Mouse (Mus musculus): ENCODE data around the gene Tmem43. TPM values are rescaled to one million over a fixed set of nuclear protein-coding genes. Genes with fewer than 3 reads are reported as not detected.

The Tmem43 gene
- total RNA-seq, 1 experiment: 87.5 TPM

- TF ChIP-seq ZNF384 (IDR thresholded peaks at IDR 0.05; ENCODE audit: low read depth, low read length): no peak
- TF ChIP-seq HCFC1 (IDR thresholded peaks at IDR 0.05; ENCODE audit: borderline replicate concordance, insufficient read depth, low read length): no peak
- H3K36me3 ChIP-seq (ENCODE audit: control insufficient read depth, insufficient read depth, low read length, poor library complexity, severe bottlenecking): peaks cover 16% of the 10 kb centered on the region; the same call in 1 of the 2 replicates
- in situ Hi-C loops (cut with MboI; ENCODE audit: low sequenced_read_pairs in 2 of 2, unreplicated experiment in 2 of 2): no loop called here
- no peaks in the 10 kb centered on the region for H3K9me3 ChIP-seq (ENCODE audit: control insufficient read depth, insufficient read depth, low read depth, low read length)
- H3K4me3 ChIP-seq (ENCODE audit: insufficient read depth in 1 of 2, low read depth in 1 of 2, low read length in 2 of 2, poor library complexity in 1 of 2, severe bottlenecking in 1 of 2): no peak overlapping the region
- peaks cover 0 to 2% of the 10 kb centered on the region in 2 experiments; a peak in 1 of 4 replicates for H3K4me1 ChIP-seq (ENCODE audit: control insufficient read depth in 2 of 2, insufficient read depth in 2 of 2, low read length in 2 of 2, poor library complexity in 1 of 2)
- no peak overlapping the region for H3K27ac ChIP-seq (ENCODE audit: insufficient read depth, low read depth, low read length, poor library complexity, severe bottlenecking)
- no peak for DNase-seq (ENCODE audit: low read depth, low spot score)
- no peak overlapping the region for H3K9ac ChIP-seq (ENCODE audit: insufficient read depth, low read depth, low read length, poor library complexity, severe bottlenecking)
Measured at GRCm38 (mm10) chr6:91493053-91493452, 19.6 kb downstream of the Tmem43 start.

GRCm38 (mm10) chr6:91494526-91494925 is 21.0 kb downstream of the Tmem43 start:
- Histone ChIP-seq H3K27ac (ENCODE audit: insufficient read depth, low read depth, low read length, poor library complexity, severe bottlenecking) (no peak overlapping the region), H3K4me1 (ENCODE audit: control insufficient read depth in 2 of 2, insufficient read depth in 2 of 2, low read length in 2 of 2, poor library complexity in 1 of 2) (peaks cover 0 to 2% of the 10 kb centered on the region in 2 experiments; a peak in 1 of 4 replicates), H3K4me3 (ENCODE audit: insufficient read depth in 1 of 2, low read depth in 1 of 2, low read length in 2 of 2, poor library complexity in 1 of 2, severe bottlenecking in 1 of 2) (no peak overlapping the region), H3K36me3 (ENCODE audit: control insufficient read depth, insufficient read depth, low read length, poor library complexity, severe bottlenecking) (peaks cover 24% of the 10 kb centered on the region), H3K9ac (ENCODE audit: insufficient read depth, low read depth, low read length, poor library complexity, severe bottlenecking) (no peak overlapping the region), H3K9me3 (ENCODE audit: control insufficient read depth, insufficient read depth, low read depth, low read length) (no peaks in the 10 kb centered on the region)
- no peak for DNase-seq (ENCODE audit: low read depth, low spot score)
- TF ChIP-seq CHD2 (IDR thresholded peaks at IDR 0.05; ENCODE audit: low read depth, low read length): no peak
- TF ChIP-seq HCFC1 (IDR thresholded peaks at IDR 0.05; ENCODE audit: borderline replicate concordance, insufficient read depth, low read length): no peak
- no peak for TF ChIP-seq ZC3H11A (IDR thresholded peaks at IDR 0.05; ENCODE audit: borderline replicate concordance, low read depth, low read length)
- TF ChIP-seq ZNF384 (IDR thresholded peaks at IDR 0.05; ENCODE audit: low read depth, low read length): no peak
- no peak for TF ChIP-seq MAFK (IDR thresholded peaks at IDR 0.05; ENCODE audit: insufficient read depth, low read depth, low read length)
- in situ Hi-C loops (cut with MboI; ENCODE audit: low sequenced_read_pairs in 2 of 2, unreplicated experiment in 2 of 2): no loop called here

GRCm38 (mm10) chr6:91503302-91503701 is 29.8 kb downstream of the Tmem43 start:
- in situ Hi-C loops (cut with MboI; ENCODE audit: low sequenced_read_pairs in 2 of 2, unreplicated experiment in 2 of 2): no loop called here
- Histone ChIP-seq H3K4me1 (ENCODE audit: control insufficient read depth in 2 of 2, insufficient read depth in 2 of 2, low read length in 2 of 2, poor library complexity in 1 of 2) (no peaks in the 10 kb centered on the region), H3K27ac (ENCODE audit: insufficient read depth, low read depth, low read length, poor library complexity, severe bottlenecking) (no peak overlapping the region), H3K9ac (ENCODE audit: insufficient read depth, low read depth, low read length, poor library complexity, severe bottlenecking) (no peak overlapping the region), H3K36me3 (ENCODE audit: control insufficient read depth, insufficient read depth, low read length, poor library complexity, severe bottlenecking) (peaks cover 62% of the 10 kb centered on the region), H3K4me3 (ENCODE audit: insufficient read depth in 1 of 2, low read depth in 1 of 2, low read length in 2 of 2, poor library complexity in 1 of 2, severe bottlenecking in 1 of 2) (no peak overlapping the region), H3K9me3 (ENCODE audit: control insufficient read depth, insufficient read depth, low read depth, low read length) (no peaks in the 10 kb centered on the region)
- no peak for TF ChIP-seq HCFC1 (IDR thresholded peaks at IDR 0.05; ENCODE audit: borderline replicate concordance, insufficient read depth, low read length)
- TF ChIP-seq MAFK (IDR thresholded peaks at IDR 0.05; ENCODE audit: insufficient read depth, low read depth, low read length): no peak
- no peak for TF ChIP-seq ZNF384 (IDR thresholded peaks at IDR 0.05; ENCODE audit: low read depth, low read length)
- no peak for TF ChIP-seq ZC3H11A (IDR thresholded peaks at IDR 0.05; ENCODE audit: borderline replicate concordance, low read depth, low read length)
- no peak for TF ChIP-seq CHD2 (IDR thresholded peaks at IDR 0.05; ENCODE audit: low read depth, low read length)
- no peak for DNase-seq (ENCODE audit: low read depth, low spot score)

- Histone ChIP-seq H3K36me3 (ENCODE audit: control insufficient read depth, insufficient read depth, low read length, poor library complexity, severe bottlenecking) (peaks cover 48% of the 10 kb centered on the region; the same call in 1 of the 2 replicates), H3K27ac (ENCODE audit: insufficient read depth, low read depth, low read length, poor library complexity, severe bottlenecking) (no peak overlapping the region), H3K4me3 (ENCODE audit: insufficient read depth in 1 of 2, low read depth in 1 of 2, low read length in 2 of 2, poor library complexity in 1 of 2, severe bottlenecking in 1 of 2) (no peak overlapping the region), H3K4me1 (ENCODE audit: control insufficient read depth in 2 of 2, insufficient read depth in 2 of 2, low read length in 2 of 2, poor library complexity in 1 of 2) (peaks cover 0 to 2% of the 10 kb centered on the region in 2 experiments; a peak in 1 of 4 replicates), H3K9me3 (ENCODE audit: control insufficient read depth, insufficient read depth, low read depth, low read length) (no peaks in the 10 kb centered on the region), H3K9ac (ENCODE audit: insufficient read depth, low read depth, low read length, poor library complexity, severe bottlenecking) (no peak overlapping the region)
- in situ Hi-C loops (cut with MboI; ENCODE audit: low sequenced_read_pairs in 2 of 2, unreplicated experiment in 2 of 2): no loop called here
- TF ChIP-seq CHD2 (IDR thresholded peaks at IDR 0.05; ENCODE audit: low read depth, low read length): no peak
- TF ChIP-seq MAFK (IDR thresholded peaks at IDR 0.05; ENCODE audit: insufficient read depth, low read depth, low read length): no peak
- no peak for DNase-seq (ENCODE audit: low read depth, low spot score)
Measured at GRCm38 (mm10) chr6:91506036-91506435, 32.5 kb downstream of the Tmem43 start.

GRCm38 (mm10) chr6:91508041-91508440 is 34.5 kb downstream of the Tmem43 start:
- Histone ChIP-seq H3K9me3 (ENCODE audit: control insufficient read depth, insufficient read depth, low read depth, low read length) (no peaks in the 10 kb centered on the region), H3K4me3 (ENCODE audit: insufficient read depth in 1 of 2, low read depth in 1 of 2, low read length in 2 of 2, poor library complexity in 1 of 2, severe bottlenecking in 1 of 2) (no peak overlapping the region), H3K27ac (ENCODE audit: insufficient read depth, low read depth, low read length, poor library complexity, severe bottlenecking) (no peak overlapping the region), H3K4me1 (ENCODE audit: control insufficient read depth in 2 of 2, insufficient read depth in 2 of 2, low read length in 2 of 2, poor library complexity in 1 of 2) (peaks cover 0 to 2% of the 10 kb centered on the region in 2 experiments; a peak in 1 of 4 replicates), H3K9ac (ENCODE audit: insufficient read depth, low read depth, low read length, poor library complexity, severe bottlenecking) (no peak overlapping the region), H3K36me3 (ENCODE audit: control insufficient read depth, insufficient read depth, low read length, poor library complexity, severe bottlenecking) (peaks cover 38% of the 10 kb centered on the region; the same call in 1 of the 2 replicates)
- DNase-seq (ENCODE audit: low read depth, low spot score): no peak
- in situ Hi-C loops (cut with MboI; ENCODE audit: low sequenced_read_pairs in 2 of 2, unreplicated experiment in 2 of 2): no loop called here
- TF ChIP-seq MAFK (IDR thresholded peaks at IDR 0.05; ENCODE audit: insufficient read depth, low read depth, low read length) (no peak), HCFC1 (IDR thresholded peaks at IDR 0.05; ENCODE audit: borderline replicate concordance, insufficient read depth, low read length) (no peak), ZC3H11A (IDR thresholded peaks at IDR 0.05; ENCODE audit: borderline replicate concordance, low read depth, low read length) (no peak), CHD2 (IDR thresholded peaks at IDR 0.05; ENCODE audit: low read depth, low read length) (no peak), ZNF384 (IDR thresholded peaks at IDR 0.05; ENCODE audit: low read depth, low read length) (no peak)

Data from ES-E14 (cell line).